Mouse (Mus musculus) erythroblast, embryonic 14.5 days (primary cell): ENCODE results near the gene Casp7.

ENCODE experiments used
- GATA1 ChIP-seq: IDR thresholded peaks from 2 replicates; pipeline ENCODE4 v1.6.1; 2012; ENCODE audit warnings: low read length, inconsistent platforms, mixed read lengths
- TAL1 ChIP-seq: IDR thresholded peaks from 3 replicates; pipeline ENCODE4 v1.6.1; 2012; ENCODE audit warnings: low read length, inconsistent platforms, mixed read lengths

DNA sequence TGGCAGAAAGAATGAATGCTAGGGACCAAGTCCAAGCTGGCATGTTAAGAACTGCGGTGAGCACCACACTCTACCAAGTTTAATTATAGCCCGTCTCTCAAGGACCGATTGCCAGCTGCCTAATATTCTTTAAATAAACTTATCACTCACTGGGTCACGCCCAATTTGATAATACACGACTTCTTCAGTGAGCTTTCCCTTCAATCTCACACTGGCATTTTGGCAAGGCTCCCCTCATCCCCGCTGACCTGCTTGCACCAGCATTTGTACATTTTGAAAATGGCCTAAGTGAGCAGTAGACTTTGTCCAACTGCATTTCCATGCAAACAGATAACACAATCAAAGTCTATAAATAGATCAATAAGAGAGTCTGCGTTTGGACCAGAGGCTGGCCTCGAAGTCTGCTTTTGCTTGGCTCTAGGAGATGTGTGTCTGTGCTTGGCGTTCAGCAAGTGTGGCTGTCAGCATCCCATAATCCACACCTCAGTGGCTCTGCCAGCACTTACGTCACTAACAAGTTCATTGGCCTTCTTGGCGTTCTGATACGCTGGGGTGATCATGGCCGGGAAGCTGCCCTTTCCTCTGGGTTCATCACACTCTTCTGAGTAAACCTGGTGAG is 18.3 kb upstream of the Casp7 start:
- TF ChIP-seq GATA1 = no peak
- no peak for TF ChIP-seq TAL1
